Mouse (Mus musculus): Measurements from ENCODE around the gene Cklf. TPM values are rescaled to one million over a fixed set of nuclear protein-coding genes. Genes with fewer than 3 reads are reported as not detected.
"Not testable (repeated sequence)": the region's sequence is repeated elsewhere in the genome, so short reads cannot be mapped to it uniquely, and the experiment has no call there.

The Cklf gene
- polyA plus RNA-seq, 1 experiment: 4.9 TPM

GRCm38 (mm10) chr8:104247908-104248275, 2.8 kb upstream of the Cklf start:
- no peak for TF ChIP-seq GATA1 (IDR thresholded peaks at IDR 0.05; ENCODE audit: low read length)

DNA sequence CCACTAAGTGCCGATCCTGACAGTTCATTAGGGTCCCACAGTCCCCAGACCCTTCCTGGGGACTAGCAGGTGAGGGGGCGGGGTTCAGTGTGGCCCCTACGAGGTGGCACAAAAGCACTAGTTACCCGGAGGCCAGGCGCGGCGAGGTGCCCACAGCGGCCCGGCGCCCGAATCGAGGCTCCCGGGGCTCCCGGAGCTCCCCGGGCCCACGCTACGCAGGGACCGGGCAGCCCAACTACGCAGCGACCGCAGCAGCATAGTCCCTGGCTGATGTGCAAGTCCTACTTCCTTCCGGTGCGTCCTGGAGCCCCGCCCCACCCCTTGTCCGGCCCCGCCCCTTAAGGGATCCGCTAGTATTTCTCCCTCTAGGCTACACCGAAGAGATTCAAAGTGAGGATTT, 2.4 kb upstream of the Cklf start, which contains the start of gene Tk2:
Gene Tk2 (minus strand): TSS at position 283 of the 400 bp plus-strand sequence.
- TF ChIP-seq GATA1 (IDR thresholded peaks at IDR 0.05; ENCODE audit: low read length): no peak

GRCm38 (mm10) chr8:104249442-104249996, 1.1 kb upstream of the Cklf start:
- TF ChIP-seq GATA1 (IDR thresholded peaks at IDR 0.05; ENCODE audit: low read length): no peak

DNA sequence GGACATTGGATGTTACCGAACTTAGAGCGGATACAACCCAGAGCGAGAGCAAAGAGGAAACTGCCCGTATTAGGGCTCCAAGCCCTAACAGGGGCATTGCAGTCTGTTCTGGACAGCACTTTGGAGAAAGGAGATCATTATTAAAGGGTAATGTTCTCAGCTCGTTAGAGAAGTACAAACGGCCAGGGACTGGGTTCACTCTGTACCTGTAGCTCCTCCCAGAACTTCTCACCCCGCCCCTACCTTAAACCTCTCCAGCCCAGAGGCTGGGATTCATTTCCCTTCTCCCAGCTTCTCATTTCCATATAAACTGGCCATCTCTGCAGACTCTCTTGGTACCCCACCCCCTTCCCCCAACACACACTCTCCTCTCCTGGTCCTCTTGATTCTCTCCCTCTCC, 800 bp downstream of the Cklf start:
- no peak for TF ChIP-seq GATA1 (IDR thresholded peaks at IDR 0.05; ENCODE audit: low read length)

DNA sequence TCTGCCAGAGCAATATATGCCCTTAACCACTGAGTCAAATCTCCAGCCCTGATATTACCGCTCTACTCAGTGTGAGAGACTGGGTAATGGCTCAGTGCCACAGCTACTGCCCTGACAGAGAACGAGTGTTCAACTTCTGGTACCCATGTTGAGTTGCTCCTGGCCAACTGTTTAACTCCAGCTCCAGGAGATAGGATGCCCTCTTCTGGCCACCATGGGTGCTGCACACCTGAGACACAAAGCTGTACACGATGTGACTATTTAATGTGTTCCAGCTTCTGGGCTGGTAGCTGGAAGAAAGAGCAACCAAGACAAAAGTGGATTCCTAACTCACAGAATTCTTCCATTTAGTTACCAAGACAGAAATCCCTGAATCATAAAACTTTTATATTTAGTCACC, 2.4 kb downstream of the Cklf start:
- no peak for TF ChIP-seq GATA1 (IDR thresholded peaks at IDR 0.05; ENCODE audit: low read length)

- TF ChIP-seq GATA1 (IDR thresholded peaks at IDR 0.05; ENCODE audit: low read length): no peak
Measured at GRCm38 (mm10) chr8:104268368-104268767, 17.7 kb downstream of the Cklf start.

DNA sequence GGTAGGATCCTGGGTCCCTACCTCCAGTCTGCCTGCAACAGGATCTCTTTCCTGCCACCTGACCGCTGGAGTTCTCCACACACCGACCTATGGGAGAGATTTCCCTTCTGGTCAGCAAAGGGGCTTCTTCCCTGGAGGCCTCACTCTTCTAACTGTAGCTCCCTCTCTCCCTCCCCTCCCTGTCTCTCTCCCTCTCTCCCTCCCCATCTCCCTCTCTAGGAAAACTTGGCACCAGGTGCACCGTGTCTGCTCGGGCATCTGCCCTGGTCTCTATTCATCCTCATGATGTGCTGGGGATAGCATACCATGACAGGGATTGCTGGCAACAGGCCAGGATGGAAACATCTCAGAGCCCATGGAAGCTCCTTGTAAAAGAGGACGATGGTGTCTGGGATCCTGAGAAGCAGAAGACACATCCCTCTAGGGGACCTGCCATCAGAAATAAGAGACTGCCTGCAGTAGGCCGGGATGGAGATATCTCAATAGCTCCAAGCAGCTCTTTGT, 18.3 kb downstream of the Cklf start:
- no peak for TF ChIP-seq GATA1 (IDR thresholded peaks at IDR 0.05; ENCODE audit: low read length)

- not testable (repeated sequence) for TF ChIP-seq GATA1 (IDR thresholded peaks at IDR 0.05; ENCODE audit: low read length)
Measured at GRCm38 (mm10) chr8:104293081-104293480, 42.4 kb downstream of the Cklf start, which contains the start of gene Cmtm2a. Cmtm2a (minus strand) TSS chr8:104293181.

- TF ChIP-seq GATA1 (IDR thresholded peaks at IDR 0.05; ENCODE audit: low read length): no peak
Measured at GRCm38 (mm10) chr8:104294396-104294795, 43.7 kb downstream of the Cklf start.

GRCm38 (mm10) chr8:104304962-104305361, 54.3 kb downstream of the Cklf start:
- no peak for TF ChIP-seq GATA1 (IDR thresholded peaks at IDR 0.05; ENCODE audit: low read length)

GRCm38 (mm10) chr8:104309441-104310155, 58.9 kb downstream of the Cklf start, which contains the start of the genes Gm45711 and Cmtm1:
Gm45711 (minus strand) TSS chr8:104310081.
Cmtm1 (minus strand) TSS chr8:104310145.
- TF ChIP-seq GATA1 (IDR thresholded peaks at IDR 0.05; ENCODE audit: low read length): not testable (repeated sequence)

- no peak for TF ChIP-seq GATA1 (IDR thresholded peaks at IDR 0.05; ENCODE audit: low read length)
Measured at GRCm38 (mm10) chr8:104313311-104313710, 62.6 kb downstream of the Cklf start.

Other genes with a start within 250 kb of the Cklf start
- gene Cdh5, start 149.2 kb upstream of the Cklf start, polyA plus RNA-seq (2012): not detected in 2 replicates
- gene Bean1, start 80.4 kb upstream of the Cklf start, polyA plus RNA-seq (2012): not detected in 2 replicates
- 26.8 and 33.1 TPM in 2 replicates for gene Tk2, start 2.3 kb upstream of the Cklf start, polyA plus RNA-seq (2012)
- gene Cmtm2a, start 42.3 kb downstream of the Cklf start, polyA plus RNA-seq (2012): not detected in 2 replicates
- not detected in 2 replicates for gene Gm45711, start 59.2 kb downstream of the Cklf start, polyA plus RNA-seq (2012)
- gene Cmtm1, start 59.3 kb downstream of the Cklf start, polyA plus RNA-seq (2012): not detected in 2 replicates
- gene Gm11020, start 70.7 kb downstream of the Cklf start, polyA plus RNA-seq (2012): not detected in 2 replicates
- not detected in 2 replicates for gene Cmtm2b, start 71.4 kb downstream of the Cklf start, polyA plus RNA-seq (2012)
- gene Cmtm3, start 88.5 kb downstream of the Cklf start, polyA plus RNA-seq (2012): not detected in 2 replicates
- not detected in 2 replicates for gene Cmtm4, start 144.9 kb downstream of the Cklf start, polyA plus RNA-seq (2012)
- gene Dync1li2, start 192.2 kb downstream of the Cklf start, polyA plus RNA-seq (2012): 22.0 and 28.3 TPM in 2 replicates